Mouse (Mus musculus) spleen, adult 18-20 months (tissue): ENCODE data around the gene BC067074.
"Not testable (repeated sequence)": the region's sequence is repeated elsewhere in the genome, so short reads cannot be mapped to it uniquely, and the experiment has no call there.

Experiments
- DNase-seq, 2 experiments: peaks; one replicate each; pipeline ENCODE4 v3.0.0; 2022; ENCODE audit warnings: mixed read lengths in 2 of 2

The BC067074 gene

DNA sequence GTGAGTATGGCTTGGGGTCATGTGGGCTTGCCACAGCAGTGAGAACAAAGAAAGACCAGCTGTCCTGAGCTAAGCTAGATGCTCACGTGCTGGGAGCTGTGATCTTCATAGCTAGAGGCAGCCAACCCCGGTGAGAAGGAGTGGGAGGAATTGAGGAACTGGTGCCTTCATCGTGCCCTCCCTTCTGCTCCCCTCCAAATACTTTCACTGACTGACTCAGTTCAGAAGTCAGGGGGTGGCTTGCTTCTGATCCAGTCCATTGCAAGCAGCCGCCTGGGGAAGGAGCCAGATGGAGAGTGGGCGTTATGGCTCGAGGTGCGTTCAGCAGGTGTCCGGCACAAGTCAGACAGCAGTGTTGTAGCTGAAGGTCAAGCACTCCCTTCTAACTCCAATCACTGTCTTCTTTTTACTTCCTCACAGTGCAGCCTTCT is 86.0 kb downstream of the BC067074 start:
- DNase-seq = peak; percentile 12 to 18

- DNase-seq = no peak
These were observed 86.9 kb downstream of the BC067074 start for GRCm38 (mm10) chr13:113379766-113380309.

GRCm38 (mm10) chr13:113381710-113382109 is 88.8 kb downstream of the BC067074 start:
- DNase-seq = peak in 1 of 2 experiments; percentile 9

- DNase-seq = no peak
These were observed 89.2 kb downstream of the BC067074 start for GRCm38 (mm10) chr13:113382201-113382600.

DNA sequence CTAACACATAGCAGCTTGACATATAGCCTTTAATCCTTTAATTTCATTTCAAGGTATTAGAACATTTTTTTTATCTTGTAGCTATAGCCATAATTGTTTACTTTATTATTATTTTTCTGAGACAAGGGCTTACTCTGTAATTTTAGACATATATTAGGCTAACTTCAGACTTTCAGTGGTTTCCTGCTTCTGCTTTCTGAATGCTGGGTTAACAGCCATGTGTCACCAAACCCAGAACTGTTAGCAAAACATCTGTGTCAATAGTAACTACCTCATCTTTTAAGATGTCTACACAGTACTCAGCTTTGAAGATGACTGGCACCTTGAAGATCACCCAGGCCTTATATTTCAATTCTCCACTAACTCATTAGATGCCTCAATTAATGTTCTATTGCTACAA is 89.8 kb downstream of the BC067074 start:
- not testable (repeated sequence) for DNase-seq

- no peak for DNase-seq
These were observed 100.4 kb downstream of the BC067074 start for GRCm38 (mm10) chr13:113393386-113393785.

- no peak for DNase-seq
These were observed 101.6 kb downstream of the BC067074 start for GRCm38 (mm10) chr13:113394591-113394990.

DNA sequence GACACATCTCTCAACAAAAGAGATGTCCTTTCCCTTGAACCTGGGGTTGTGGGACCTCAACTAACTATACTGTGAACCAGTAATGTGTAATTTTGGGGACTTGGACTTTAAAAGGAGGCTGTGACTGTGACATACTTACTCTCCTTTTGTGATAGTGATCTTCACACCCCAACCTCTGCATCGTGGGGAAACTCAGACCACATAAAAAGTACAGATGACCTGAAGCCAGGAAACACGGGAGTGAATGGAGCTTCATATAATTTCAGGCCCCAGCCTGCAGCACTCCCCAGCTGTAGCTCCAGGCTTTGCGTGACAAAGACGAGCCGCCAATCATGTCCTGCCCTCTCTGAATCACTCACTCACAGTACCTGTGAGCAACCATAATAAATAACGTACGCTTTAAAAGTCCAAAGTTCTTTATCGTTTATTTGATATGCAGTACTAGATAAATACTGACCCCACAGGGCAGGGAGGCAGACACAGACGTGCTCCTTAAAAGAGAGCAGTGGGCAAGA is 104.1 kb downstream of the BC067074 start:
- DNase-seq = no peak

- DNase-seq = no peak
These were observed 108.5 kb downstream of the BC067074 start for GRCm38 (mm10) chr13:113401373-113402010.

GRCm38 (mm10) chr13:113403706-113404105 is 110.7 kb downstream of the BC067074 start:
- no peak for DNase-seq

GRCm38 (mm10) chr13:113404172-113404571 is 111.2 kb downstream of the BC067074 start:
- no peak for DNase-seq

- DNase-seq = no peak
These were observed 117.0 kb downstream of the BC067074 start for GRCm38 (mm10) chr13:113409941-113410340.

DNA sequence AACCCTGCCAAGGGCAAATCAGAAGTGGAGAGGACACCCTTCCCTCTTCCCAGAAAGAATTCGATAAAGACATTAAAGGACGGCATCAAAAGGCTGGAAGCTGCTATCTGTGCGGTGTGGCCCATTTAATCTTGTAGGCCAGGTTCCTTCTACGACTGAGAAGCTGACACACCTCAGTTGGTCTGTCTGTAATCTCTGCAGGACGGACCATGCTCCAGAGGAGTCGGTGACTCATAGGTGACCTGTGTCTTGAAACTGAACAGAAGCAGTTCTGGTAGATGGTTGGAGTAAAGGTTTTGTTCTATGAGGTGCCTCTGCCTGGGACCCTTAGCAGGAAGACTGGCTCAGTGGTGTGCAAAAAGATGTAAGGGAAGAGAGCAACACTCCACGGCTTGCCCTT is 122.6 kb downstream of the BC067074 start:
- DNase-seq = no peak

- no peak for DNase-seq
These were observed 124.0 kb downstream of the BC067074 start for GRCm38 (mm10) chr13:113416986-113417385.

DNA sequence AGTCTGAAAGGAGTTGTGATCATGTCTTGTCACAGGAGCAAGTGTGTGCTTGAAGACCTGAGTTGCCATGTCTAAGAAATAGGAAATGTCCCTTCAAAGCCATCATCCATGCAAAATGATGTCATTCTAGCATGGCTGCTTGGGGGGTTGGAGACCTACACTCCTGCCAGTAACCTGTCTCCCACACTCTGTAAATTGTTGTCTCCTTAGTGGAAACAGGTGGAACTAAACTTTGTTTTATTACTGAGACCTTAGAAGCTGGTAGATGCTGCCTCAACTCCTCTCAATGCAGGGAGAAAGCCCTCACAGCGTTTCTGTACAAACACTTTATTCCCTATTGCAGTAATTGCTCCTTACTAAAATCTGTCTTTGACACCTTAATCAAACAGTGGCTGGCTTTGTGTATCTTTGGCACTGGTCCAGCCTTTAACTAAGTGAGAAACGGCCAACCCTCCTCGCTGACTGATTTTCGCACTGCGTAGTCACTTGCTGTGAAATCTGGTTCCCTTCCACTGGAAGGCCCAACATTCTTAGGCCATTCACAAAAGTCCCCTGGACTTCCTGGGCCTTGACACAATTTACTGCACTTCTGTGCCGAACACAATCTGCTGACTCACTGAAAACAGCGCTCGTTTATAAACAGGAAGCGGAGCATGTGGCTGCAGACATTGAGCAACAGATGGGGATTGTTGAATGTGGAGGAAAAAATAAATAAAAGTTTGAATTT is 125.0 kb downstream of the BC067074 start:
- no peak for DNase-seq

GRCm38 (mm10) chr13:113418632-113419031 is 125.7 kb downstream of the BC067074 start:
- DNase-seq = no peak

DNA sequence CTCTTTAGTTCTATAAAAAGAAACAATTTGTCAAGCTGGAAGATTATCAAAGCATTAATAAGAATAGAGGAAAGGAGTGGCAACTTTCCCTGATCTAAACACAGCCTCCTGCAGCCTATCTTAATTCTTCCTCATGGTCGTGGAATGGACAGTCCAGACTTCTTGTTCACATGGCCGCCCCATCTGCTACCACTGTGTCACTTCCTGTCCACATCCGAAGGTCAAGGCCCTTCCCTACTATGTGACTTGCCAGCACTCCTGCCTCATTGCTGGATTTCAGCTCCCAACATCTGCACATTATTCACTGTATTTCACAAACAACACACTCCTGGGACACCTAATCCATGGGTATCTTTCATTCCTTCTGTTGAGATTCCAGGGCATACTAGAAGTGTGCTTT is 128.5 kb downstream of the BC067074 start:
- no peak for DNase-seq

- no peak for DNase-seq
These were observed 130.9 kb downstream of the BC067074 start for GRCm38 (mm10) chr13:113423825-113424224.

DNA sequence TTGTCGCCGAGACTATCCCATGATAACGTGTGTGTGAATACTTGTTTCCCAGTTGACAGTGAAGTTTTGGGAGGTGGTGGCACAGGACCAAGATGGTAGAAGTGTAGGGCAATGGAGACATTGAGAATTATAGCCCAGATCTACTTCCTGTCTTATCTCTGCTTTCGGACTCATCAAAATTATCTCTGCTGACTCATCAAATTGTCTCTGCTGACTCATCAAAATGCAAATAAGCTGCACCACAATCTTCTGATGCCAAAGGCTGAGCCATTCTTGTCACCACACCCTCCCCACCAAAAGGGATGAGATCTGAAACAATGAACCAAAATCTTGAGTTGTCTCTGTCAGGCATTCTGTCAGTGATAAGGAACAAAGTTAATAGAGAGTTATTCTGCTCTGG is 132.9 kb downstream of the BC067074 start:
- DNase-seq = no peak
